Mouse (Mus musculus) mature B cell (primary cell): ENCODE data around the gene Snx30.

Experiments used
- in situ Hi-C: fragments of 300-500 bp; cut with MboI; formaldehyde crosslinking; loops from 2 replicates; pipeline ENCODE4 v1.14.3; 2019

Snx30 gene

DNA sequence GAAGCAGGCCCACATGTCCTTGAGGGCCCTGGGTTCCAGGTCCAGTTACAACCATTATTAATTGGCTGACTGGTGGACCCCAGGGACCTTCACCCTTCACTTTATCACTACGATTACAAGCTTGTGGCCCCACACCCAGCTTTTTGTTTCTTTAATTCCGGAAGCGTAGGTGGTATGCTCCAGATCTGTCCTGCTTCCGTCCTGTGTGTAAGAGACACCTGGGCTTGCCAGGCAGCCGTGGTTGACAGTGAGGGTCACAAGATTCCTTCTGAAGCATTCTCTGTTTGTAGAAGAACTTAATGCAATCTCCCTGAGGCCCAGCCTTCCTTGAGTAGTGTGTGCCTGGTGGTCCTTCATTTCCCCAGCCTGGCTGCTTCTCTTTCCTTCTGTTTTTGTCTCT is 19.2 kb downstream of the Snx30 start:
- in situ Hi-C loops, result no loop called here

DNA sequence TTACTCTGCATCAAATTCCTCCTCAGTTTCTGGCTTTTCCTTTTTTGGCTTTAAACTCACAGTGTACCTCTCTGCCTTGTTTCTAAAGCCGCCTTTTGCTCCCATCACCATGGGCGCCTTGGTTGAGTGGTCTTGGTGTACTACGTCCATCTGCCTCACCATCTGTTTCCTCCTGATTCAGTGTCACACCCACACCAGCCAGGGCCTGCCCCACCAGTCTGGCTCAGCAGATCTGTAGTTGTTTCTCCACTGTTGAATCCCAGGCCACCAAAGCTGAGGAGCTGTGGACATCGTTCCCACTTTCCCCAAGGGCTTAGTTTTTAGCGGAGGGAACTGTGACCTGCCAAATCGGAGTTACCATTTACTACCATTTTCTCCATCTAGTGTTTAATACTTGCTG is 20.0 kb downstream of the Snx30 start:
- in situ Hi-C loops, result no loop called here

DNA sequence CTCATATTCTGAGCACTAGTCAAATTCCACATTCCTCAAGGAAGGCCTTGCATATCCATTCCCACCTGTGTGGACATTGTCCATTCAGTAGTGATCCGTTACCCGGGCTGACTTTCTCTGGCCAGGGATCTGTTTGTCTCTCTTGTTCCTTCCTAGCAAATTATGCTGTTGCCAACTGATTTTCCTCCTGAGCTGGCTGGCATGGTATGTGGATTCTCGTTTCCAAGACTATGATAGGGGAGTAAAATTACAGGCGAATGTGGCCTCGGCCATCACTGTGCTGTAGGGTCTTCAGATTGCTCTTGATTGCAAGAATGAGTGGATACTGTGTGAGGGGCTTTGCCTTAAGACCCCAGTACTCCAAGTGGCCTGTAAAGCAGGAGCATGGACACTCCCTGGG is 20.7 kb downstream of the Snx30 start:
- in situ Hi-C loops, result no loop called here

DNA sequence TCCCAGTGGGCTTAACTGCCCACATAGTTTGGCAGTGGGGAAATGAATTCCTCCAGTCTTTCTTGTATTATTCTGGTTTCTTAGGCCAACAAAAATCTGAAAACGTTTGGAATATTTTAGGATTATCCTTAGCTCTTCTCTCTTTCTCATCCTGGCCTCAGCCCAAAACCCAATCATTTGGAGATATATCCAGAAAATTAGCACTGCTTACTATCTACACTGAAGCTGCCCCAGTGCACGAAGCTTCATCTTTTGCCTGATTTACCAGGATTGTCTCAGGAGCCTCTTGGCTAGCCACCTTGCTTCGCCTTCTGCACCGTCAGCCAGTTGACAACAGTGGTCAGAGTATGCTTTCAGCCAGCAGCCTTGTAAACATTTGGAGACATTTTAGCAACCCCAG is 23.4 kb downstream of the Snx30 start:
- in situ Hi-C loops, result no loop called here

DNA sequence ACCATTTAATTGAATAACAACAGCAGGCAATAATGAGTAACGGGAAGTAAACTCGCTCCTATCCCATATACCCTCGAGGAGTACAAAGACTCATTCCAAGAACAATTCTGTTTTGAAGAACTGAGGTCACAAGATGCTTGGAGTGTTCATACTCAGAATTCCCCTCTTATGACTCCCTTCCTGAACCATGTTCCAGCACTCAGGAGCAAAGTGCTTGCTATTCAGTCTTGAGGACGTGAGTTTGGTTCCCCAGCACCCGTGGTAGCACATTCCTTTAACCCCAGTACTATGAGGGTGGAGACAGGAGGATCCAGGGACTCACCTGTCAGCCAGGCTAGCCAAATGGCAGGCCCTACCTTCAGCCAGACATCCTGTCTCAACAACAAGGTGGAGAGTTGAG is 25.4 kb downstream of the Snx30 start:
- in situ Hi-C loops, result no loop called here

DNA sequence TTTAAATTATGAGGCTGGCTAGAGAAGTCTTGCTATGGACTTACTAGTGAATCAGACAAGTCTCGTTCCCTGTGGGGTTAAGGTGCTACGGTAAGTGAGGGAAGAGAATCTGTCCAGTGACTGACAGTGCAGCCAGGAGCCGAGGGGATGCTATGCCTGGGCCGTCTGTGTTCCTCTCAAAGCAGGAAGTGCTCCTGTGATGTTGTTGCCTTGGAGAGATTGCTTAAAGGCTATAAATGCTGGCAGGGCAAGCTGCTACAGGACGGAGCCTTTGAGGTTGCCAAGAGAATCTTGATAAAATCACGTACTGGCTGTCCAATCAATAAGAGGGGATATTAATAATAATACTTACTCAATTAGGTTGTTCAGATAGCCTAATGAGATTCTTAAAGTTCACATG is 27.2 kb downstream of the Snx30 start:
- in situ Hi-C loops, result no loop called here

DNA sequence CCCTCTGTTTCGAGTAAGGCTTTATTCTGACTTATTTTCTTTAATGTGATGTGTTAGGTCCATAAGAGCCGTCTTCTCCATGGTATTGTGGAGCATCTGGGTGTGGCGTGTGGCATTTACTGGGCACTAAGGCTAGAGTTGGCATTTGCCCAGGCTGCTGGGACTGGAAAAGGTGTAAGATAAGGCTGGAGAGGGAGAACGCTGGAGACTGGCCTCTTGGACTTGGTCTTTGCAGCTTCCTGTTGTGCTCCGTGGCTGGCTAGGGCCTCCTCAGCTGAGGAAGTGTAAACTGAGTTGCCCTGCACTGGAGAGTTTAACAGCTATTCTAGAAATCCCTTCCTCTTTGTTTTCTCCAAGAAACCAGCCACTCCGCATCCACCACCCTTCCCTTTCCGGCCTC is 32.0 kb downstream of the Snx30 start:
- in situ Hi-C loops, result no loop called here

DNA sequence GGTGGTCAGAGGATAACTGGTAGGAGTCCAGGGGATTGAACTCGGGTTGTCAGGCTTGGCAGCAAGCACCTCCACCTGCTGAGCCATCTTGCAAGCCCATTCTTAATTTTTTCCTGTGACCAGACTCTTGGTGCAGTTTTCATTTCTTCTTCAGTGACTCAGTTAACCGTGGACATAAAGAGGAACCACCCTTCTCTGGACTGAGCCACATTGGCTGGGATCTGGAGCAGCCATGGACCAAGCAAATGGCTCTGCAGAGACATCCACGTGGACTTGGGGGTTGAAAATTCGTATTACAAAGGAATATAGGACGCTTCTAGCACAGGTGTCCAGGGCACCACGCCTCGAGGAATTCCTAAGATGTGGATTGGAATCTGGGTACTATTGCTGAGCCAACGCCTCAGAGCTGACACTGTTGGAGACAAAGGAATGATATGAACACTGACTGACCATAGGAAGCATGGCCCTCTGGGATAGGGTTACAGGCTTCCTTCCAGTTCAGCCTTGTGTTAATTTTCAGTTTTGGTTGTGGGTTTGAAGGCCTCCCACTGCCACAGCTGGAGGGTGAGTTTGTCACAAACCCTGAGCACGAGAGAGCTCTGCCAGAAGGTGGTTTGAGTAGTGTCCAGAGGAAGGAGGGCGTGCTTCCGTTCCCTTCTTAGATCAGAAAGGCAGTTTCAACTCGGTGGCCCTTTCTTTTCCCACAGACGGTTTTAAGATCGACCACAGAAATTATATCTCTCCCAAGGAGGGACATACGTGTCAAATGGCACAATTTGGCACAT is 39.0 kb downstream of the Snx30 start:
- in situ Hi-C loops, result loop anchor here (5.0 kb wide), 1 partner anchor 57 kb away; no protein-coding TSS in a partner anchor

DNA sequence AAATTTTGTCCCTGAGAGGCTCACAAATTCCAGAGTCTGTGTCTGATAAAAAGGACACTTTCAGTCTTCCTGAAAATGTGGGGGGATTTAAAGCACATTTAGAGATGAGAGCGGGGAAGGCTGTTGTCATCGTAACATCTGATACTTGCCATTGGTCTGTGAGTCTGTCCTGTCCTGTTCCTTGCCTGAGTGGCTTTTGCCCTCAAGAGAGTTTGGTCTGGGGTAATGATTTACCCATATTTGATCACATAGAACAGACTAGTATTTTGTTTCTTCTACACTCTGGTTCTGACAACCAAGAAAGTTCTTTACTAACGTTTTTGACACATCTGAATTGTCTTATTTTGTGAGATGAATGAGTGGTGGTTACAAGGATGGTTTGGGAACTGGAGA is 39.6 kb downstream of the Snx30 start:
- in situ Hi-C loops, result loop anchor here (5.0 kb wide), 1 partner anchor 58 kb away; no protein-coding TSS in a partner anchor

DNA sequence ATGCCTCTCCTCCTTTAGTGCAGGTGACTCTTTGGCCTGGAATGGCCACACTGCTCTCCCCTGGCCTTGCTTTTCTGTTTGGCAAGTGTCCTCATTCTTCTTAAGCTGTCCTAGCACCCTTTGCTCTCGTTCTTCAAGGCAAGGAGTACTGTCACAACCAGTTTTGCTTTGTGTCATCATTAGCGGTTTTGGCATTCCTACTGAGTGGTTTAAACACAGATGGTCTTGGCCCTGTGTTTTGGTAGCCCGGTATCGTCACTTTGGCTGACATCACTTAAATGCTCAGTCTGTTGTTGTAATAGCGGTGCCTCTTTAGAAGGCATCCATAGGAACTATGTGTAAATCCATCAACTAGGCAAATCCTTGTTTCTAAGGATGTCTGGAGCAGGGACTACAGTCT is 41.8 kb downstream of the Snx30 start:
- in situ Hi-C loops, result loop anchor here (5.0 kb wide), 1 partner anchor 60 kb away; no protein-coding TSS in a partner anchor

DNA sequence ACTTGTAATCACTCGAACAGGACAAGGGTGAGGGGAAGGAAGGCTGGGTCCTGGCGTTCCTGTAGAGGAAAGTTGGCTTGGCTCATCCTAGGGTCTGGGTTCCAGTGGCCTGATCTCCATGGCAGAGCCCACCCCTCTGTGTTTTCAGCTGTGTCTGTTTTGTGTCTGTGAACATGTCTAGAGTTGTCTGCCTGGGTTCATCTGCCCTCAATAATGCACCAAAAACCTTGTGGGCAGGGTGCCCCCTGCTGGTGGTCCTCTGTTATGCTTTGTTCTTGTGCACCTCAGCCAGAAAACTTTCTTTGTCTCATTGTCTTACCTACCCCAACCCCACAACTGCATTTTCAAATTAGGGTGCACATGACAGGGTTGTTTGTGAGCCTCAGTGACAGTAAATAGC is 44.5 kb downstream of the Snx30 start:
- in situ Hi-C loops, result loop anchor here (25.0 kb wide), 1 partner anchor 238 kb away; no protein-coding TSS in a partner anchor

DNA sequence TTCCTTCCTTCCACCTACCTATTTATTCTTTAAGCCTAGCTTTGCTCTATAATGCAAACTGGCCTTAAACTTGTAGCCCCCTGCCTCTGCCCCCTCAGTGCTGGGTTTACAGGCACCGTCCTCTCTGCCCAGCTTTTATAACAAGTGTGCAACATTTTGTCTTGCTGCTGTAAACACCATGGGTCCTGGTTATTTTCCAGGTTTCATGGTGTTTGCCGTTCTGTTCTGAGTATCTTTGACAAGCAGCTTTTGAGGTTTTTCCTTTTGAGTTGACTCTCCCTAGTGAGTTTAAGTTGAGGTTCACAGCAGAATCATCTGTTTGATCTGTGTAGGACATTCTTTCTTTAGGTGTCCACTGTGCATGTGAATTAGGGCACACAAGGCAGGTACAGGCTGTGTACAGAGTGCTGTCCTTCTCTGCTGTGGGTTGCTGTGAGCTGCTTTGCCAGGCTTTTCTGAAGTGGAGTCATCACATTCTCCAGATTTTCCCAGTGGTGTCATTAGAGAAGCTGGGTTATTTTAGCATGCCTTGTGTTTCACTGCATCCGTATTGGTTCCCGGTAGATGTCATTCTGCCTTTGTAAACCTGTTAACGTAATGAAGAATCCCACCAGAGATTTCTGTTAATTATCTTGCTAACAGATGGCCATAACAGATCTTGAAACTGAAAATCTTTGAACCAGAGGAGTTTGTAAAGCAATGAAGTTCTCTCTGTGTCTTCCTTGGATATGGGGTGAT is 45.4 kb downstream of the Snx30 start:
- in situ Hi-C loops, result loop anchor here (25.0 kb wide), 1 partner anchor 239 kb away; no protein-coding TSS in a partner anchor

DNA sequence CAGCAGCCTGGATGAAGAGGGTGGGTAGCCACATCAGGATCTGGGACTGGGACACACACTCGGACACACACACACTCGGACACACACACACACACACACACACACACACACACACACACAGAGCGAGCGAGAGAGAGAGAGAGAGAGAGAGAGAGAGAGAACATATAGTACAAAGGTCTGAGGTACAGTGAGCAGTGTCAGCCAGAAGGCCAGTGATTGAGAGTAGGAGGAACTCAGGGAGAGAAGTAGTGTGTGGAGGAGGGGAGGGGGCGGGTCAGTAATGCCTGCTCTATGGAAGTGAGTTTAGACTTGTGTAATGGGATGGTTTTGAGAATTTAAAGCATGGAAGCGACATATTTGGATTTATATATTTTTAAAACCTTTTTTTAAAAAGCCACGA is 47.5 kb downstream of the Snx30 start:
- in situ Hi-C loops, result loop anchor here (25.0 kb wide), 1 partner anchor 241 kb away; no protein-coding TSS in a partner anchor

DNA sequence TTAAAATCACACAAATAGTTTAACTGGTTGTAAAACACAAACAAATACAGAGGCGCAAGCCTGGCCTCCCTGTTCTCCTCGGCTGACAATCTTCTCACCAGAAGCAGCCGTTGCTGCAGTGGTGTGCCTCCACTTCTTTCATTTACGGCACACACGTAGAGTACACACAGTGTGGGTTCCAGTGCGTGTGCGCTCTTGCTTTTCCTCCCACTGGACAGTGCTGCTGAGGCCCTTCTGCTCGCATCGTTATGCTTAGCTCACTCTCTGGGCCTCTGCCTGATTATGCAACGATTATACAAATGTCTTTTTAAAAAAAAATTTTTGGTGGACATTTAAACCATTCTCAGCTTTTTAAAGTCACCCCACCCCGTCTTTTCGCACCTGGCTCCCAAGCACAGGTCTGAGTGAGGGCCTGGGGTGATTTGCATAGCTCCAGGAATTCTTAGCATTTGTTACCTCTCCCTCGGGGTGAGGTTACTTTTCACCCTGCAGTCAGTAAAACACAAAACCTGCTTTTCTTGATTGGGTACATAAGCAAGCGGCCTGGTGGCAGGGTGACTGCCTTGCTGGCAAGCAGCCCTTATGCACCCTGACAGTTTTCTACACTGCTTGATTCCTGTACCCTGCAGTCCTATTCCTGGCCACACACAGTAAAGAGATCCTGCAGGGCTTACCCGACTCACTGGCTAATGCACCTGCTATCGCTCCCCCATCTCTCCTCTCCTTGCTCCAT is 54.2 kb downstream of the Snx30 start:
- in situ Hi-C loops, result loop anchor here (25.0 kb wide), 1 partner anchor 248 kb away; no protein-coding TSS in a partner anchor

DNA sequence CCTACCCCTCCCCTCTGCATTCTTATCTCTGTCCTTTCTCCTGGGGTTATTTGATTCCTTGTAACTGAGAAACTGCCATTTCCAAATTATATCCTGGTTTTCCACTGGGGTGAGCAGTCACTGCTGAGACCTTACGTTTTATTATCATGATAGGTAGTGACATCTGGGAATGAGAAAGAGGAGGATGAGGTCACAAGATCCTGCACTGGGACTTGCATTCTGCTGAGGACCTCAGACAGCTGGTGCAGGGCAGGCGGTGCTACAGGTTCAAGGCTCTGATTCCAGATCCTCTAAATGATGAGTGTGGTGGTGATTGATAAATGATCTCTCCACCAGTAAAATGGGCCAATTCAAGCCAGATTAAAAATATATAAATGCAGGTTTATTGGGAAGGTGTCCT is 54.8 kb downstream of the Snx30 start:
- in situ Hi-C loops, result loop anchor here (25.0 kb wide), 1 partner anchor 248 kb away; no protein-coding TSS in a partner anchor

DNA sequence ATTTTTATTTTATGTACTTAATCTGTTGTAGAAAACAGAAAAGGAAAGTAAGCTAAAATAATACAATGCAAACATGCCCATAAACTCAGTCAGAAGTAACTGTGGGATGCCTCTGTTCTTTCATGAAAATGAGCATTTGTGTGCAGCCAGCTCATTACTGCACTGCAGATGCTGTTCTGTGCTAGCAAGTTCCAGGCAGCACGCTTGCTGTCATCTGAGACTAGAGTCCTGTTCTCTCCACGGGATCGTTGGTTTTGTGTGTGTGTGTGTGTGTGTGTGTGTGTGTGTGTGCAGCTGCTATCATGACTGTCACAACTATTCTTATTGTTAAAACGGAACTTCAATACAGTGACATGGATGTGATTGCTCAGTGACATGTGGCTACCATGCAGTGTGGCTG is 56.2 kb downstream of the Snx30 start:
- in situ Hi-C loops, result loop anchor here (25.0 kb wide), 1 partner anchor 250 kb away; no protein-coding TSS in a partner anchor

DNA sequence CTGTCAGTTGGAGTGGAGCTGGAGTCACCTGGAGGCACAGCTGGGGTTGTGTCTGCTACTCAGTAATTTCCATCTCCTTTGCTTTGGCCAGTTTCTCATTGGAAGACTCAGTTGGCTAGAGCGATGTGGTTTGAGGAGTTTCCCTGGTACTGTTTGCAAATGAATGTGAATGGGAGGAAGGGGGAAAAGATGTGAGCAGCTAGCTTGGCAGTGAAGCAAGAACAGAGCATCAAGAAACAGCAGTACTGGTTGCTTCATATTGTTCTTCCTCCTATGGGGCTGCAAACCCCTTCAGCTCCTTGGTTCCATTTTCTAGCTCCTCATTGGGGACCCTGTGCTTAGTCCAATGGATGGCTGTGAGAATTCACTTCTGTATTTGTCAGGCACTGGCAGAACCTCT is 56.7 kb downstream of the Snx30 start:
- in situ Hi-C loops, result loop anchor here (25.0 kb wide), 1 partner anchor 250 kb away; no protein-coding TSS in a partner anchor

DNA sequence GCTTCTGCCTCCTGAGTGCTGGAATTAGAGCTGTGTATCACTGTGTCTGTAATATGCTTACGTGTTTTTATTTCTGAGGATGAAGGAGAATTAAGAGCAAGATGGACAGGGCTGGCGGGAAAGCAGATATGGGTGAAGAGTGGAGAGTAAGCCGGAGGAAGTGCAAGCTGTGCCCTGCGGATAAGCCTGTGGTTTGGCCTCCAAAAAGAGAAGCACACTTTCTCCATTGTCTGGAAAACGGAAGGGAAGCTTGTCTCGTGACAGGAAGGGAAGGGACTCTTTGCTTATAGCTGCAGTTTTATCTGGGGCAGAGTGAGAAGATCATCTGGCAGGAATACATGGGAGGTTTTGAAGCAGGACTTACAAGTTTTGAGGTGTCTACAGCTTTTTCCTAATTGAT is 58.2 kb downstream of the Snx30 start:
- in situ Hi-C loops, result loop anchor here (25.0 kb wide), 1 partner anchor 252 kb away; no protein-coding TSS in a partner anchor

DNA sequence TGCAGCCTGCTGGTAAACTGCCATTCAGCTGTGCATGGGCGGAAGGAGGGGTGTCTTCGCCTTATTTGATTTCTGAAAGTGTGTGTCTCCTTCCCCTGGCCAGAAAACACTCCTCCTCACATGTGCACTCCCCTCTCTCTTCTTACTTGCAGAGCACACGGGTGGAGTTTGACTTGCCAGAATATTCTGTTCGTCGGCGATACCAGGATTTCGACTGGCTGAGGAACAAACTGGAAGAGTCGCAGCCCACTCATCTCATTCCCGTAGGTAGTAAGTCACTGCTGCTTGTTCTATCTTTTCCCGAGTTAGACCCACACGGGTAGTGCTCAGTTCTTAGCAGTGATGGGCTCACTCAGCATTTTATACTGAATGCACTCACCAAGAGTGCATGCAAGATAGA is 62.4 kb downstream of the Snx30 start:
- in situ Hi-C loops, result loop anchor here (25.0 kb wide), 1 partner anchor 256 kb away; no protein-coding TSS in a partner anchor

DNA sequence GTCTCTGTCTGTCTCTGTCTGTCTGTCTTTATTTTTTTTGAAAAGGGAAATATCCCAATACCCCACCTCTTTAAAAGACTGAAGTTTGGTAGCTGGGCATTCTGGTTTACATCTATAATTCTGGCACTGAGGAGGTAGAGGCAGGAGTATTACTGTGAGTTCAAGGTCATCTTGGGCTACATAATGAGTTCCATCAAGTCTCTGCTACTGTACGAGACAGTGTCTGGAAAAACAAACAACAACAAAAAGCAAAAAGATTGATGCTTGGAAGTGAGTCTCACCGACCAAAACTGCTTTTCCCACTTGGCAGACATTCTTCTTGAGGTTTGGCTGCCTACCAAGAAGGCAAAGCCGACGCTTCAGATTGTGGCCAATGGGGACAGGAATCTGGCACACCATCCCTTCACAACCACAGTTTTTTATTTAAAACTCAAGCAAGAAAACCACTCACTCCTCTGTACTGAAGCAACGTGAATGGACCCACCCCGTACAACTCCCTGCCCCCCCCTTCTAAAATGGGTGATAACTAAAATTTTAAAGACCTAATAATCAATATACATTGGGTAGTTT is 63.9 kb downstream of the Snx30 start:
- in situ Hi-C loops, result loop anchor here (25.0 kb wide), 1 partner anchor 257 kb away; no protein-coding TSS in a partner anchor

DNA sequence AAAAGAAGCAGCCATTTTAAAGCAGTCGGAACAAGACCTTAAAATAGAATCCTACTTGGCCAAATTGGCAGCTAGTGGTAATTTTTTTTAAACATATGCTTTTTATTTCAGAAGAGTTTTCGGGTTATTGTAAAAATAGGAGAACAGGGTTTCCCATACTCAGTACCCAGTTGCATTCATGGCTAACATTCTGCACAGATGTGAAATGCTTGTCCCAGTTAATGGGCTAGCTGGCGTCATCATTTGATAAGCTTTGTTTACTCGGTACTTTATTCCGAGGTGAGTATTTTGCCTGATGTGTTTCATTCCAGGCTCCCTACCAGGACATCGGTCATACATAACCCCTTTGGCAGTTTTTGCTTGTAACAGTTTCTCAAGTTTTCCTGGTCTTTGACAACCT is 64.8 kb downstream of the Snx30 start:
- in situ Hi-C loops, result loop anchor here (25.0 kb wide), 1 partner anchor 258 kb away; no protein-coding TSS in a partner anchor
